Mouse (Mus musculus): ENCODE measurements around the gene Itpr1.

Gene Itpr1

DNA sequence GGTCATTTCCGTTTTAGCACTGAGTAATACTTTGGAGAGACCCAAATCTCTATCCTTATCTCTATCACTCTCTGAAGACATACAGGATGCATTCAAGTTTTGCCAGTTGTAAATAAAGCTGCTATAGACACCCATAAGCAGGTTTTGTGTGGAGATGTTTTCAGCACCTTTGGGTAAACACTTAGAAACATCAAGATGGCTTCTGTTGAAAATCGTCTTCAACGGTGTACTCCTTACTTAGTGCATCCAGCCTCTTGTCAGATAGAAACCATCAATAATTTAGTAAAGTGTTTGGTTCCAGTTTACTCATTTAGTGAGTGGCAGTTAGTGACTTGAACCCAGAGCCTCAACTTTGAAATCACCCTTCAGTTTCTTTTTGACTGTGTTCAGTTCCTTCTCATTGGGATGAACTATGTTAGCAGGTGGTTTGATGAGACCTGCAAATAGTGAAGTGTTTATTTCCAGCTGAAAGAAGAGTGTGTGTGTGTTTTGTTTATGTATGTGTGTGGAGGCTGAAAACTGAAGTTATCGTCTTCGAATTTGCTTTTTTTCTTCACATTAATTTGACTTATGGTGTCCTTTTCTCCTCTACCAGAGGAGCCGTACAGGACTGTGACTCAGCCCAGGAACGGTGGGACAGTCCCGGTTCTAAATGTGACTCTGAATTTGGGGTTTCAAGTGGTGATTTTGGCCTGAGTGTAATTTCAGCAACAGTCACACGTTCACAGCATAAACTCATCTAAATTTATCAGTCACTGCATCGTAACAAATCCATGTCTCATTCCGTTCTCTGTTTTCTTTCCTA, 66.1 kb downstream of the Itpr1 start:
- DNase-seq (ENCODE audit: low spot score) = no peak

DNA sequence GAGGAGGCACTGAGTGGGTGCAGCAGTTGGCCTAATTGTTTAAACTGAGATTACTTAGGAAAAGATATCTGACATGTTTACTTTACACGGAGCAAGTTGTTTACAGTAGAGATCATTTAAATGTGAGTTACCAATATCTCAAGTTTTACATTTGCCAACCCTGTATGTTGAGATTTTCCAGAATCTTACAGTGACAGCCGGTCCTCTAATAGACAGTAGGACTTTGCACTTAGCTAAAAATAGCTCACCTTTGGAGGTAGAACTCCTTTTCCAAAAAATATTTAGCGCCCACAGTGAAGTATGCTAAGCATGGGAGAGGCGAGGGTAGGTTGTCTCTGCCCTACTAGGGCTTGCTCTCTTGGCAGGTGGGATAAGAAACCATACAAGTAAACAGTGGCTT, 69.2 kb downstream of the Itpr1 start:
- no peak for DNase-seq (ENCODE audit: low spot score)

DNA sequence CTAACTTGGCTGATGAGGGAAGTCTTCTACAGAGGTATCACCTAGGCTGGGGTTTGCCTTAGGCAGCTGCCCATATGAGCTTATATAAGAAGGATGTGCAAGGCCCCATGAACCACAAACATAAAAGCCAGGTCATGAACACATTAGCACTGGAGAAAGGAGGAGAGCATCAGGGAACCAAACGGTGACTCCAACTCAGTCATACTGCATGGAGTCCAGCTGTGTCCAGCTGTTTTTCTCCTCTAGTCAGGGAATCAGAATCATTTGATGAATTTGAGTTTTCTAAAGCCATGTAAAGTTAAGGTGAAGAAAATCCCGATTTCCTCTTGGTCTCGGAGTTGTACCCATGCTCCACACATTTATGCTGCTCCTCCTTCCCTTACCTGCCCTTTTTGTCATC, 69.7 kb downstream of the Itpr1 start:
- no peak for DNase-seq (ENCODE audit: low spot score)

GRCm38 (mm10) chr6:108284688-108285087, 71.8 kb downstream of the Itpr1 start:
- DNase-seq (ENCODE audit: low spot score) = no peak

- DNase-seq (ENCODE audit: low spot score) = no peak
Observed at GRCm38 (mm10) chr6:108288979-108289378, 76.1 kb downstream of the Itpr1 start.

DNA sequence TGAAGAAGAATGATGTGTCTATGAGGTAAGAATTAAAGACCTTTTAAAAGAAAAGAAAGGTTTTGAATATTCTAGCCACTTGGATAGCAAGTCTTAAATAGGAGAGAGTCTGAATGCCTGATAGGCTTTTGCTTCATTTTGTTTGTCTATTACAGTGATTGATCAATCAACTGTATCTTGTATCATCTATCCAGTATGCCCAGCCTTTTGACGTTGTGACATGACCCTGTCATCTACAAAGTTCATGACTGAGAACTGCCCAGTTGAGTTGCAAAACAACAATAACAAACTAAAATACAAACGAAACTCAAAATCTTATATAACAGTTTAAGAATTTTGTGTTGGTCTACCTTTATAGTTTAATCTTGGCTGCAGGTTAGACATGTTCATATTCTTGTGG, 78.1 kb downstream of the Itpr1 start:
- no peak for DNase-seq (ENCODE audit: low spot score)

GRCm38 (mm10) chr6:108291556-108291955, 78.7 kb downstream of the Itpr1 start:
- DNase-seq (ENCODE audit: low spot score) = no peak

- DNase-seq (ENCODE audit: low spot score) = no peak
Observed at GRCm38 (mm10) chr6:108301856-108302255, 89.0 kb downstream of the Itpr1 start.

GRCm38 (mm10) chr6:108303619-108304567, 91.0 kb downstream of the Itpr1 start:
- no peak for DNase-seq (ENCODE audit: low spot score)

DNA sequence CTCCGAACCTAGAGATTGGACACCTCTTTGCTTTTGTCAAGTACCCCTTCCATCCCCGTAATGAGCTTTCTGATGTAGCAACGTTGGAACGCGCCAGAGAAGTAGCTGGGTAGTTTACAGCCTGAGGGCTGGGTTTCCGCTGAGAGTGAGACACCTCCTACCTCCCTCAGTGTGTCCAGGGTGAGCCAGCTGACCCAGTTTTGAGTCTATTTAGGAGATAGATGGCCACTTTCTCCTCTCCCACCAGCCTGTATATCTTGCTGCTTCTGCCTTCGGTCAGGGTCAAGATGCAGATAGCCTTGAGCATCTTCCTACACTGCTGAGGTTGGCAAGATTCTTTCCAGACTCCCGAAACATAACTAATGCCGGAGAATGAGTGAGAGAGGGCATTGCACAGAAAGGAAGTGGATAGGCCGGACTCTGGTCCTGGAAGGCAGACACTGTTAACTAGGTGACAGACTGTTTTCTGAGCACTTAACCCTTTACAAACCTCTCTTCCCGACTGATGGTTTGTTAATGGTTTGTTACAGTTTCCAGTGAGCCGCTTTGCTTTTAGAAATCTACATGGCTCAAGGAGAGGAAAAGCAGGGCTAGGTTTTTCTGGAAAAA, 92.4 kb downstream of the Itpr1 start:
- peak; percentile 55 for DNase-seq (ENCODE audit: low spot score)

DNA sequence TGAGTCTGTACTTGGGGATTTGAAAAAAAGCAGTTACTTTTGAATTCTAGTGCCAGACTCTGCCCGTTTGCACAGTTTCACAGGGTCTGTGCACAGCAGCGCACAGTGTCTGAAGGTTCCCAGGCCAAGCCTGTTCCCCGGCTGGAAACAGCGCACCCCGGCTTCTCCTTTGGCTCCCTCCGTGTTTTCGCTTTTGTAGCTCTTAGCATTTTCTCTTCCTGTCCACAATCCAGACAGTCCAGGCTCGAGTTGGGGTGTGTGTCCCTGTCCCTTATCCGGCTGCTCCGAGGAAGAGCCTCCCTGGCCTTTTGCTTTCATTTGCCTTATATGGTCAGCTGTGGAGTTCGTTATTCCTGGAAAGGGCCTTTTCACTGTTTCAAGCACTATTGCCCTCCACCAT, 93.3 kb downstream of the Itpr1 start:
- DNase-seq (ENCODE audit: low spot score) = peak; percentile 45

- DNase-seq (ENCODE audit: low spot score) = no peak
Observed at GRCm38 (mm10) chr6:108306910-108307584, 94.2 kb downstream of the Itpr1 start.

GRCm38 (mm10) chr6:108307770-108308169, 94.9 kb downstream of the Itpr1 start:
- no peak for DNase-seq (ENCODE audit: low spot score)

- no peak for DNase-seq (ENCODE audit: low spot score)
Observed at GRCm38 (mm10) chr6:108309391-108310182, 96.7 kb downstream of the Itpr1 start.

GRCm38 (mm10) chr6:108313056-108313455, 100.2 kb downstream of the Itpr1 start:
- DNase-seq (ENCODE audit: low spot score) = no peak

DNA sequence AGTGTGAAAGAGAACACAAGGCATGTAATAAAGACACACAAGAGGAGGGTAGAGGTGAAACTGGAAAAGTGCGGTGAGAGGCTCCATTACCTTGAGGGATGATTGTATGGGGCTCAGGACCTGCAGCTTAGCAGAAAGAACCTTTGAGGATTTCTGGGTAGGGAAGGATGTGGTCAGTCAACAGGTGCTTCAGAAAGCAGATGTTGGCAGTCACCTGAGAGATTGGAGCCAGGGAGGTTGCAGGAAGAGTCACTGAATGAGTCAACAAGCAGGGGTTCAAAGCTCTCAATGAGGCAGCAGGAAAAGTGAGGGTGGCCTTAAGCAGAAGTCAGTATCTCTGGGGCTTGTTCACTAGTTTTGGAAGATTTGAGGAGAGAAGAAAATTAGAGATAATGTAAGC, 101.1 kb downstream of the Itpr1 start:
- DNase-seq (ENCODE audit: low spot score) = no peak

DNA sequence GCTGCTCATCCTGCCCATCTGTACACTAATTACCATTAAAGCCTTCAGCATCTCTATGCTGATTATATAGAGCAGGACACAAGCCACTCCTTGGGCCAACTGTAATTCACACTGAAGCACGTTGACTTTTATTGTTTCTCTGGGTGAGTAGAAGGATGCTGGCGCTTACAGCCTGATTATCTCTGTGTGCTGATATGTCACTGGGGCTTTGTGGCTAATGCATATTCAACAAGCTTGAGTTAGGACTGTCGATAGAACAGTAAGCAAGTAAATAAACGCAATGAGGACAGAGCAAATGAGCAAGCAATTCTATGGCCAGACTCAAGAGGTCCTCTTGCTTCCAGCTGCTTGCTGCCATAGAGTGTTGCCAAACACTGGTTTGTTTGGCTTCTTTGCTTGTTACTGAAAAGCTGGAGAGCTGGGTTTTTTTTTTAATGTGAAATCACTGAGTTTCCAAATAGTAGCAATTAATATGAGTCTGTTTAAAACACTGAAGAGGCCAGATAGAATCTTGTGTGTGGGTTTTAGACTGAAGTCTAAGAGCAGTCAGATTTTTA, 103.5 kb downstream of the Itpr1 start:
- no peak for DNase-seq (ENCODE audit: low spot score)

- no peak for DNase-seq (ENCODE audit: low spot score)
Observed at GRCm38 (mm10) chr6:108316951-108317350, 104.1 kb downstream of the Itpr1 start.

DNA sequence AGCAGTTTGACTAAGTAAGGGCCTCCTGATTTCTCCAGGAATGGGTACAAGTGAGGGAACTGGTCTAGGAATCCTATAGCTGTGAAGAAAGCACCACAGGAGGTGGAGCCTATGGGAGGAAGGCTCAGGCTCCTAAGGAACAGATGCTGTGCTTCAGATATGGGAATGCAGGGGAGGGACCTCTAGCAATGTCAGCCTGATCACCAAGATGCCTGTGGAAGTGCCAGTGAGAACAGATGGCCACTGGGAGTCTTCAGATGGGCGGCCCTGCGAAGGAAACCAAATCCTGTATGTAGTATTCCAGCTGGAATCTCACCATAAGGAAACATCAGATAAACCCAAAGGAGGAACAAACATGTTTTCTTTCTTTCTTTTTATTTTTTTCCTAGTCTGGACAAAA, 108.8 kb downstream of the Itpr1 start:
- DNase-seq (ENCODE audit: low spot score) = no peak

DNA sequence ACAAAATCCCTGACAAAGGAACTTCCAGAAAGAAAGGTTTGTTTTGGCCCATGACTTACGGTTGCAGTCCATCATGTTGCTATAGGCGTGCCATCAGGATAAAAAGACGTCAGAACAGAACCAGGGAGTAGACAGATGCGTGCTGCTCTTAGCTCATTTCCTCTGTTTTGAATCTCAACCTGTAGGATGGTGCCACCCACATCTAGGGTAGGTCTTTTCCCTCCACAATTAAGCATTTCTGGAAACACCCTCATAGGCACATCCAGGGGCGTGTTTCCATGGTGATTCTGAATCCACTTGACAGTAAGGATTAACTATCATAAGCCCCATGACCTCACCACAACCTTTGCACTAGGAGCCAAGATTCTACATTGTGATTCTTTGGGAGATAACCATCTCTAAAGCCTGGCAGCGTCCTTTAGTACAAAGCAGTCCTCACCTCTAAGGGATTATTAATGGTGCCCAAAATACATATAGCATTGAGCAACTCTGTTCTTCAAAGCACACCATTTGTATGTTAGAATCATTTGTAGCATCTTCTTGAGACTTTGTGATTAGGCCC, 111.6 kb downstream of the Itpr1 start:
- DNase-seq (ENCODE audit: low spot score) = no peak

DNA sequence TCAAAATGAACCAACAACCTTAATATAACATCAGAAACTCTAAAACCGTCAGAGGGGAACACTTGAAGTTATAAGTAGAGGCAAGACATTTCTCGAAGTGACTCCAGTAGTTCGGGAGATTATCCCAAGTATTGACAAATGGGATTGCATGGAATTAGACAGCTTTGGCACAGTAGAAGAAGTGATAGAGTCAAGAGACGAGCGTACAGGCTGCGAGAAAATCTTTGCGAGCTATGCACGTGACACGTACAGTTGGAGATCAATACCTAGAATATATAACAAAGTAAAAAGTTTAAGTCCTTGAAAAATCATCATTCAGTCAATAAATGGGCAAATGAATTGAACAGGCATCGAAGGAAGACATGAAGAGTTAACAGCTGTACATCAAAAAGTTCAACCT, 112.5 kb downstream of the Itpr1 start:
- no peak for DNase-seq (ENCODE audit: low spot score)

Data from ovary, adult 18-20 months (tissue).